Mouse (Mus musculus): Measurements from ENCODE around the gene 2810408A11Rik. TPM values are rescaled to one million over a fixed set of nuclear protein-coding genes. Genes with fewer than 3 reads are reported as not detected.

2810408A11Rik gene
- total RNA-seq, 2 experiments from 2014 or later: 4.8 to 5.6 TPM

GRCm38 (mm10) chr11:69850754-69851153 lies 50.0 kb downstream of the 2810408A11Rik start:
- DNase-seq (ENCODE audit: low spot score in 2 of 2): no peak

- DNase-seq (ENCODE audit: low spot score in 2 of 2): no peak
These were observed 50.9 kb downstream of the 2810408A11Rik start for GRCm38 (mm10) chr11:69849884-69850283.

GRCm38 (mm10) chr11:69849128-69849527 lies 51.7 kb downstream of the 2810408A11Rik start:
- no peak for DNase-seq (ENCODE audit: low spot score in 2 of 2)

DNA sequence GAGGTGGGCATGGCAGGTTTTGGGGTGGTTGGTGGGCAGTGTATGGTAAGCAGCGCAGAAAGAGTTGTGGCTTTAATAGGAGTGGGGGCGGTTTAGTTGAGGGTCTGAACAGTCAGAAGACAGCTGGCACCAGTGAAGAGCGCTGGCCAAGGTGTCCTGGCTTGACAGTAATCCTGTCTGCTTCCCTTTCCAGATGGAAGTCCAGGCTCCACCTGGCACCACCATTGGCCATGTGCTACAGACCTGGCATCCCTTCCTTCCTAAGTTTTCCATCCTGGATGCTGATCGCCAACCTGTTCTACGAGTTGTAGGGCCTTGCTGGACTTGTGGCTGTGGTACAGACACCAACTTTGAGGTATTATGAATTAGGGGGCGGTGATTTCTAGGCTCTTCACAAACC lies 52.8 kb downstream of the 2810408A11Rik start:
- DNase-seq (ENCODE audit: low spot score in 2 of 2): no peak

Small RNAs within 50 kb of the gene (microRNA-seq; reads per million reads assigned to microRNA genes)
- gene Mir6924: not detected

Other genes starting within 250 kb of the 2810408A11Rik start
- under 1 TPM; 0.62 to 0.73 TPM for gene Sox15, start 245.7 kb downstream of the 2810408A11Rik start, total RNA-seq (2021)
- gene Mpdu1, start 238.3 kb downstream of the 2810408A11Rik start, total RNA-seq (2021): 100 to 1,000 TPM; 107 to 119 TPM
- gene Cd68, start 234.8 kb downstream of the 2810408A11Rik start, total RNA-seq (2021): 10 to 100 TPM; 11.9 to 12.5 TPM
- gene Eif4a1, start 228.6 kb downstream of the 2810408A11Rik start, total RNA-seq (2021): 100 to 1,000 TPM; 640 to 673 TPM
- gene Senp3, start 218.9 kb downstream of the 2810408A11Rik start, total RNA-seq (2021): 10 to 100 TPM; 86.6 to 90.7 TPM
- gene Tnfsf13, start 215.2 kb downstream of the 2810408A11Rik start, total RNA-seq (2021): 1 to 10 TPM; 4.2 to 5.2 TPM
- gene Tnfsf12, start 205.1 kb downstream of the 2810408A11Rik start, total RNA-seq (2021): 10 to 100 TPM; 23.0 to 23.1 TPM
- gene Tnfsfm13, start 204.9 kb downstream of the 2810408A11Rik start, total RNA-seq (2021): 1 to 10 TPM; 3.1 to 4.6 TPM
- gene Polr2a, start 142.3 kb downstream of the 2810408A11Rik start, total RNA-seq (2021): 100 to 1,000 TPM in 1 of 2 experiments, 10 to 100 TPM in 1; 92.4 to 108 TPM
- gene Slc35g3, start 139.0 kb downstream of the 2810408A11Rik start, total RNA-seq (2021): not detected
- gene Zbtb4, start 135.1 kb downstream of the 2810408A11Rik start, total RNA-seq (2021): 10 to 100 TPM; 48.5 to 58.3 TPM
- 1 to 10 TPM; 3.6 to 4.0 TPM for gene Chrnb1, start 105.0 kb downstream of the 2810408A11Rik start, total RNA-seq (2021)
- 1 to 10 TPM; 3.4 to 4.8 TPM for gene Fgf11, start 99.1 kb downstream of the 2810408A11Rik start, total RNA-seq (2021)
- 1 to 10 TPM in 1 of 2 experiments, under 1 TPM in 1; 0.76 to 1.4 TPM for gene Tmem102, start 95.4 kb downstream of the 2810408A11Rik start, total RNA-seq (2021)
- gene Gm39566, start 85.7 kb downstream of the 2810408A11Rik start, total RNA-seq (2021): not detected
- gene Spem2, start 82.5 kb downstream of the 2810408A11Rik start, total RNA-seq (2021): not detected
- not detected for gene Spem1, start 78.8 kb downstream of the 2810408A11Rik start, total RNA-seq (2021)
- gene Nlgn2, start 63.2 kb downstream of the 2810408A11Rik start, total RNA-seq (2021): 10 to 100 TPM; 33.6 to 35.2 TPM
- gene Tmem256, start 62.5 kb downstream of the 2810408A11Rik start, total RNA-seq (2021): 100 to 1,000 TPM; 141 to 143 TPM
- gene Plscr3, start 54.6 kb downstream of the 2810408A11Rik start, total RNA-seq (2021): 10 to 100 TPM; 76.6 to 77.9 TPM
- 1 to 10 TPM in 1 of 2 experiments, under 1 TPM in 1; 0.17 to 1.7 TPM for gene Tnk1, start 42.3 kb downstream of the 2810408A11Rik start, total RNA-seq (2021)
- gene Tmem95, start 23.0 kb downstream of the 2810408A11Rik start, total RNA-seq (2021): not detected
- 1 to 10 TPM; 3.4 to 4.1 TPM for gene Kctd11, start 19.6 kb downstream of the 2810408A11Rik start, total RNA-seq (2021)
- gene Acap1, start 5.4 kb downstream of the 2810408A11Rik start, total RNA-seq (2021): 1 to 10 TPM; 1.4 to 1.7 TPM
- gene Neurl4, start 85 bp upstream of the 2810408A11Rik start, total RNA-seq (2021): 10 to 100 TPM; 45.9 to 53.3 TPM
- gene Gps2, start 12.9 kb upstream of the 2810408A11Rik start, total RNA-seq (2021): 10 to 100 TPM; 60.0 to 67.0 TPM
- gene Eif5a, start 21.0 kb upstream of the 2810408A11Rik start, total RNA-seq (2021): 100 to 1,000 TPM; 598 to 600 TPM
- gene Ybx2, start 34.8 kb upstream of the 2810408A11Rik start, total RNA-seq (2021): 10 to 100 TPM in 1 of 2 experiments, 1 to 10 TPM in 1; 9.7 to 20.6 TPM
- 10 to 100 TPM; 23.6 to 24.8 TPM for gene Slc2a4, start 47.2 kb upstream of the 2810408A11Rik start, total RNA-seq (2021)
- 10 to 100 TPM in 1 of 2 experiments, 1 to 10 TPM in 1; 3.1 to 17.3 TPM for gene Cldn7, start 63.8 kb upstream of the 2810408A11Rik start, total RNA-seq (2021)
- 100 to 1,000 TPM; 119 to 130 TPM for gene Ctdnep1, start 80.2 kb upstream of the 2810408A11Rik start, total RNA-seq (2021)
- gene Elp5, start 81.5 kb upstream of the 2810408A11Rik start, total RNA-seq (2021): 10 to 100 TPM; 65.5 to 70.9 TPM
- gene Gabarap, start 90.2 kb upstream of the 2810408A11Rik start, total RNA-seq (2021): 100 to 1,000 TPM; 294 to 311 TPM
- 10 to 100 TPM; 51.4 to 53.4 TPM for gene Phf23, start 94.8 kb upstream of the 2810408A11Rik start, total RNA-seq (2021)
- gene Dvl2, start 99.6 kb upstream of the 2810408A11Rik start, total RNA-seq (2021): 10 to 100 TPM; 35.5 to 38.2 TPM
- gene Acadvl, start 114.4 kb upstream of the 2810408A11Rik start, total RNA-seq (2021): 100 to 1,000 TPM; 295 to 378 TPM
- 10 to 100 TPM; 63.0 to 64.4 TPM for gene Dlg4, start 116.0 kb upstream of the 2810408A11Rik start, total RNA-seq (2021)
- gene Asgr1, start 153.1 kb upstream of the 2810408A11Rik start, total RNA-seq (2021): 10 to 100 TPM in 1 of 2 experiments, 1 to 10 TPM in 1; 1.7 to 33.7 TPM
- gene Asgr2, start 191.7 kb upstream of the 2810408A11Rik start, total RNA-seq (2021): 10 to 100 TPM in 1 of 2 experiments, 1 to 10 TPM in 1; 1.8 to 14.6 TPM
- gene Mgl2, start 229.3 kb upstream of the 2810408A11Rik start, total RNA-seq (2021): 1 to 10 TPM in 1 of 2 experiments, under 1 TPM in 1; 0.90 to 1.7 TPM

Data from adrenal gland, postnatal 4 days (tissue).